Mouse (Mus musculus): Measurements from ENCODE around the gene Iars2. TPM values are rescaled to one million over a fixed set of nuclear protein-coding genes. Genes with fewer than 3 reads are reported as not detected.
A peak's percentile ranks its signal among the peaks of the same experiment; 100 is the strongest.
"Not testable (repeated sequence)": the region's sequence is repeated elsewhere in the genome, so short reads cannot be mapped to it uniquely, and the experiment has no call there.

Iars2 gene
- polyA plus RNA-seq, 1 experiment from 2014 or later = 34.1 TPM

DNA sequence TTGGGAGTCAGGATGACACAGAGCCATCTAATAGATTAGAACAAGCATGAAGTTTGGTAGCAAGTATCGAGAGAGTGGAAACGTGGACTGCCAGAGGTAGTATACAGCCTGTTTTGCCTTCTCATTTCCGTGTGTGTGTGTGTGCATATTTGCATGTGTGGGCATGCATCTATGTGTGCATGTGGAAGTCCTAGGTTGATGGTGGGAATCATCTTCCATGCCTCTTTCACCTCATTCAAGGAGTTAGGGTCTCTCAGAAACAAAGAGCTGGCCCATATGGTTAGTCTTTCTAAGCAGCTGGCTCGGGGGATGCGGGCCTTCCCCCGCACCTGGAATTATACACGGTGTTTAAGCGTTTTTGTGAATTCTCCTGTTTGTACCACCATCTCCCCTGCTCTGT lies 655 bp upstream of the Iars2 start:
- peak overlapping the region; percentile 85; the same call in 1 of the 2 replicates for H3K9ac ChIP-seq
- H3K27ac ChIP-seq = peak overlapping the region; percentile 91
- peak overlapping the region; percentile 86 for H3K4me3 ChIP-seq
- no peaks in the 10 kb centered on the region for H3K9me3 ChIP-seq (replicated peaks)
- H3K27me3 ChIP-seq (replicated peaks) = no peaks in the 10 kb centered on the region
- H3K36me3 ChIP-seq = peaks cover 24% of the 10 kb centered on the region
- H3K4me1 ChIP-seq = peaks cover 44% of the 10 kb centered on the region
- 88% methylated on average over 8 of the region's 8 CpGs for WGBS (ENCODE audit: insufficient replicate concordance)
- peak overlapping the region; percentile 81 for H3K4me2 ChIP-seq
- no peak for ATAC-seq

DNA sequence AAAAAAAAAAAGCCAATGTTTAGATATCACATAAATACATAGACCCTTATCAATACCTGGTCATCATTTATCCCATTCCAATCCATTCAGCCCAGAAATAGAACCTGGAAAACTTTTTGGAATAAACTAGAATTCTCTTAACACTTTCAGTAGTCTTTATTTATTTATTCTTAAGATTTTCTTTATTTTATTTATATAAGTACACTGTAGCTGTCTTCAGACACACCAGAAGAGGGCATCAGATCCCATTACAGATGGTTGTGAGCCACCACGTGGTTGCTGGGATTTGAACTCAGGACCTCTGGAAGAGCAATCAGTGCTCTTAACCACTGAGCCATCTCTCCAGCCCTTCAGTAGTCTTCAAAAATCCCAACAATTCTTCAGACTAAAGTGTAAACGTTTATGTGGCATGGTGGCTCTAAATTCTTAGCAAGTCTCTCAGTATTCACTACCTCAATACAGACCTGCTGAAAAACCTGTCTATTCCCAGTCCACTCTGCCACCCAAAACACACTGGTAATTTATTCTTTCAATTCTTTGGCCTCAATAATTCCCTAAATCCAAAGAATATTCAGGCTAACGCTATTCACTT lies 1.3 kb downstream of the Iars2 start:
- WGBS (ENCODE audit: insufficient replicate concordance) = 41% methylated on average over 3 of the region's 3 CpGs
- not testable (repeated sequence) for H3K9me3 ChIP-seq (replicated peaks); ATAC-seq; H3K27ac ChIP-seq; H3K27me3 ChIP-seq (replicated peaks)
- Histone ChIP-seq H3K4me2 (peak overlapping the region; percentile 81), H3K4me1 (peaks cover 32% of the 10 kb centered on the region), H3K4me3 (peak overlapping the region; percentile 86), H3K9ac (peak overlapping the region; percentile 85), H3K36me3 (peaks cover 44% of the 10 kb centered on the region)

DNA sequence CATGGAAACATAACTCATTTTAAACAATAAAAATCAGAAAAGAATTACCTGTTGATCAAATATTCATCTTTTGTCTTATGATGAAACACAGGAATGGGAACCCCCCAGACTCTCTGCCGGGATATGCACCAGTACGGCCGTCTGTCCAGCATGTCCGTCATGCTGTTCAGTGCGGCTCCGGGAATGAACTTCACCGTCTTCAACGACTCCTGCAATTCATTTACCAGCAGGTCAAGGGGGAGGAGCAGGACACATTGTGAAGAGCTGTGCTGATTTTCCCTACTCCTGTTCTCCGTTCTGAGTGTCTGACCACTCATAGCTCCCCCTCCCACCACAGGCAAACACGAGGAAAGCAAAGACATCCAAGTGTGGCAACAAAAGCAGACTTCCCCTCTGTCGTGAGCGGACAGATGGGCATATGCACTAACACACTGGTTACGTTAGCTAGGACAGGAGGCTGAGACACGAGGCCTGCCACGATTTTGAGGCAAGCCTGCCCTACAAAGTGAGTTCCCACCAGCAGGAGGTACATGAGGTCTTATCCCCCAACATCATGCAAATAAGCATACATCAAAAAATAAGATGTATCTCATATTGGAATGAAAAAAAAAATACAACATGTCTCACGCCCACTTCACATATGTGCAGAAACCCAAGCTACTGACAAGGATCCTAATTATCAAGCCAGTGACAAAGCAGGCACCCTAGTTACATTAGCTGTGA lies 13.2 kb downstream of the Iars2 start:
- H3K27ac ChIP-seq = no peak overlapping the region
- no peak overlapping the region for H3K4me2 ChIP-seq
- 86% methylated on average over 16 of the region's 16 CpGs for WGBS (ENCODE audit: insufficient replicate concordance)
- no peaks in the 10 kb centered on the region for H3K27me3 ChIP-seq (replicated peaks)
- ATAC-seq = no peak
- H3K9ac ChIP-seq = no peak overlapping the region
- H3K4me3 ChIP-seq = no peak overlapping the region
- peaks cover 89% of the 10 kb centered on the region for H3K36me3 ChIP-seq
- H3K9me3 ChIP-seq (replicated peaks) = no peaks in the 10 kb centered on the region
- no peaks in the 10 kb centered on the region for H3K4me1 ChIP-seq

DNA sequence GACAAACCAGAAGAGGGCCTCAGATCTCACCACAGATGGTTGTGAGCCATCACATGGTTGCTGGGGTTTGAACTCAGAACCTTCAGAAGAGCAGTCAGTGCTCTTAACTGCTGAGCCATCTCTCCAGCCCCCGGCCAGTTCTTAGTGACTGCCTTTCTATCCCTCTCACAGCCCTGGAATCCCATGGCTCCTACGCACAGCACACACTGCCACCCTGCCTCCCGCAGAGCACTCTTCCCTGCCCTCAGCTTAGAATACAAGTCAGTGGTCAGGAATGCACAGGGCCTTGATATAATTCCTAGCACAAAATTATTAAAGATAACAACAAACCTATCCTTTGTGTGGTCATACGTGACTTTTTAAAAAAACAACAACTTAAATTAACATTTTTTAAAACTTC lies 14.7 kb downstream of the Iars2 start:
- H3K4me1 ChIP-seq = no peaks in the 10 kb centered on the region
- H3K9me3 ChIP-seq (replicated peaks) = no peaks in the 10 kb centered on the region
- ATAC-seq = no peak
- no peak overlapping the region for H3K4me2 ChIP-seq
- H3K9ac ChIP-seq = no peak overlapping the region
- no peak overlapping the region for H3K4me3 ChIP-seq
- no peak overlapping the region for H3K27ac ChIP-seq
- H3K27me3 ChIP-seq (replicated peaks) = no peaks in the 10 kb centered on the region
- 80% methylated on average over 4 of the region's 4 CpGs for WGBS (ENCODE audit: insufficient replicate concordance)
- H3K36me3 ChIP-seq = peaks cover 81% of the 10 kb centered on the region

DNA sequence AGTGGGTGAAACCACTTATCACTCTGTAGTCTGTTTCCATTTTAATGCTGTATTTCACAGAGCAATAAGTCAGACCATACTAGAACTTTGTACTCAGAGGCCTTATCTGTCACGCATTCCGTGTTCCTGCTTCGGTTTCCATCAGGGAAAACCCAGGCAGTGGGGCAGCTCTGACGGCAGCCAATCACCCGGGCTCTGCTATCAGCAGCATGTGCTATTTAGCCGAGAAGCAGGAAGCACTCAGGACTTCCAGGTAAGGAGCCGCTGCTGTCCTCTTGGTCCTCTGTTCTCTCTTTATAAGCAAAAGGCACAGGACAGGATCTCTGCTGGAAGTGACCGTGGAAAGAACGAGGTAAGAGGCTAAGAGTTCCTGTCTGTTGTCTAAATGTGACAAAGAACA lies 17.2 kb downstream of the Iars2 start:
- Histone ChIP-seq H3K27me3 (replicated peaks) (no peaks in the 10 kb centered on the region), H3K27ac (peak overlapping the region; percentile 6; the same call in 1 of the 2 replicates), H3K4me2 (no peak overlapping the region), H3K4me1 (0 out of 2 replicates have a peak, but pooled peaks cover 4% of the 10 kb centered on the region), H3K9me3 (replicated peaks) (no peaks in the 10 kb centered on the region), H3K36me3 (peaks cover 79% of the 10 kb centered on the region), H3K9ac (no peak overlapping the region), H3K4me3 (no peak overlapping the region)
- ATAC-seq = no peak
- WGBS (ENCODE audit: insufficient replicate concordance) = 82% methylated on average over 9 of the region's 9 CpGs

DNA sequence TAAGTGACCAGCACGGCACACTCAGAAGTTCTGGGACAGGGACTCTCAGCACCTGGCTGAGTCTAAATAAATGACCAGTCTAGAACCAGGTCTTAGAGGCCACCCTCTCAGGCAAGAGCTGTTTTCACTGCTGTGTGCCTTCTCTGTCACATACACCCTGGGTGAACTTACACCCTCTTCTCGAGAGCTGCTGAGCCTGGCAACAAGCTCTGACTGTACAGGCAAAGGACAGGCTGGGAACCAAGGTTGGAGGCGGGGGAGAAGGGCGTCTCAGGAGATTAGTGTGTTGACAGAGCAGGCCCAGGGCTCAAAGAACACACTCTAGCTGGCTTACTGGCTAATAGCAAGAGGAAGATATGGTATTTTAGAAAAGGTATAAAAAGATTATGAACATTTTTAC lies 20.3 kb downstream of the Iars2 start:
- no peak overlapping the region for H3K9ac ChIP-seq
- no peak overlapping the region for H3K4me2 ChIP-seq
- peaks cover 58% of the 10 kb centered on the region for H3K36me3 ChIP-seq
- no peak overlapping the region for H3K27ac ChIP-seq
- 0 out of 2 replicates have a peak, but pooled peaks cover 4% of the 10 kb centered on the region for H3K4me1 ChIP-seq
- H3K27me3 ChIP-seq (replicated peaks) = no peaks in the 10 kb centered on the region
- 74% methylated on average over 4 of the region's 4 CpGs for WGBS (ENCODE audit: insufficient replicate concordance)
- no peak overlapping the region for H3K4me3 ChIP-seq
- no peaks in the 10 kb centered on the region for H3K9me3 ChIP-seq (replicated peaks)
- no peak for ATAC-seq

DNA sequence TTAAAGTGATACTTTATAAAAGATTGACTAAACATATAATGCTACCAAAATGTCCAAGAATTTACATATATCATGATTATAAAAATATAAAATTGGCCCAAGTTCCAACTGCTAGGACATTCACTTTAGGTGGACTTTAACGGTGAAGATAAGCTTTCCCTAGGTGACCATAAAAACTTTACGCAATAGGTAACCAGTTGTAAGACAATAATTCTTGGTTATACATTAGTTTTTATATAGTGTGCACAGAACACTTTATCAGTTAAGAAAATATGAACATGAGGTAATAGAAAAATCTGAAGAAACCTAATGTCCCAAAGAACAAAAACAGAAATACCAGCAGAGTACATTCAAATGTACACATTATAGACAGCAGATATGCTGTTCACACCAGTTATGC lies 20.9 kb downstream of the Iars2 start:
- H3K9me3 ChIP-seq (replicated peaks) = no peaks in the 10 kb centered on the region
- H3K4me1 ChIP-seq = 0 out of 2 replicates have a peak, but pooled peaks cover 4% of the 10 kb centered on the region
- 90% methylated on average over 2 of the region's 2 CpGs for WGBS (ENCODE audit: insufficient replicate concordance)
- H3K4me3 ChIP-seq = no peak overlapping the region
- no peak overlapping the region for H3K9ac ChIP-seq
- no peak for ATAC-seq
- no peak overlapping the region for H3K4me2 ChIP-seq
- H3K36me3 ChIP-seq = peaks cover 55% of the 10 kb centered on the region
- no peak overlapping the region for H3K27ac ChIP-seq
- no peaks in the 10 kb centered on the region for H3K27me3 ChIP-seq (replicated peaks)

DNA sequence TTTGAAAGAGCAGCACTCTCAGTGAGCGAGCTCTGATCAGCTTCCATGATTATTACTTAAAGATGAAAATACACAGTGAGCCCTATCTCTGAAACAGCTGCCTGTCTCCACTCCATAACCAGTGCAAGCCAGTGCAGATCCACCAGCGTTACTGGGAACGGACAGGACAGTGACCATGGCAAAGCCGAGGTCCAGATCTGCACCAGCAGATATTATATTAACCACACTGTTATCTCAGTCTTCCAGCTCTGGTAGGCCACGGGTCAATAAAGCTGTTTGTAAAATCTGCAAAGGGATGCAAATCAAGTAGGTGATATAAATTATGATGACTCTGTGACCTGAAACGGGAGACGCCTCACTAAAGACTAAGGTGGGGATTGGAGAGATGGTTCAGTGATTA lies 21.6 kb downstream of the Iars2 start:
- ATAC-seq = no peak
- Histone ChIP-seq H3K9me3 (replicated peaks) (no peaks in the 10 kb centered on the region), H3K36me3 (peaks cover 56% of the 10 kb centered on the region), H3K4me3 (no peak overlapping the region), H3K4me2 (no peak overlapping the region), H3K9ac (no peak overlapping the region), H3K4me1 (0 out of 2 replicates have a peak, but pooled peaks cover 4% of the 10 kb centered on the region), H3K27ac (no peak overlapping the region), H3K27me3 (replicated peaks) (no peaks in the 10 kb centered on the region)
- WGBS (ENCODE audit: insufficient replicate concordance) = 68% methylated on average over 7 of the region's 7 CpGs

DNA sequence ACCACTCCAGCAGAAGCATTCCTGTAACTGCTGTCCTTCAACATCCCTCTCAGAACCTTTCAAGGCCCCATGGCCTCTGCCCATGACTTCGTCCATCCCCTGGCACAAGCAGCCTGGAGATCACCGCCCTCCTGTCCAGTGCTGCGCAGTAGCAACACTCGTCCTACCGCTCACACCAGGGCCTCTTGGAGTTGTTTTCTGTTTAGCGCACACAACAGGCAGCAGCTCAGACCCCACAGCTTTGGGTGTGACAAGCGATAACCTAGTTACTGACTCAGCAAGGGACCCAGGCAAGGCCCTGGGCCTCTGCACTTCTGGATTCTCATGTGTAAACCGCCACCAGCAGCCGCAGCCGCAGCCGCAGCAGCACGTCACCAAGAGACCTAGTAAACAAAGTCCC lies 22.4 kb downstream of the Iars2 start:
- WGBS (ENCODE audit: insufficient replicate concordance) = 95% methylated on average over 12 of the region's 12 CpGs
- Histone ChIP-seq H3K9me3 (replicated peaks) (no peaks in the 10 kb centered on the region), H3K27me3 (replicated peaks) (no peaks in the 10 kb centered on the region), H3K27ac (no peak overlapping the region), H3K4me3 (no peak overlapping the region), H3K4me1 (0 out of 2 replicates have a peak, but pooled peaks cover 4% of the 10 kb centered on the region), H3K36me3 (peaks cover 55% of the 10 kb centered on the region), H3K4me2 (no peak overlapping the region), H3K9ac (no peak overlapping the region)
- ATAC-seq = no peak

DNA sequence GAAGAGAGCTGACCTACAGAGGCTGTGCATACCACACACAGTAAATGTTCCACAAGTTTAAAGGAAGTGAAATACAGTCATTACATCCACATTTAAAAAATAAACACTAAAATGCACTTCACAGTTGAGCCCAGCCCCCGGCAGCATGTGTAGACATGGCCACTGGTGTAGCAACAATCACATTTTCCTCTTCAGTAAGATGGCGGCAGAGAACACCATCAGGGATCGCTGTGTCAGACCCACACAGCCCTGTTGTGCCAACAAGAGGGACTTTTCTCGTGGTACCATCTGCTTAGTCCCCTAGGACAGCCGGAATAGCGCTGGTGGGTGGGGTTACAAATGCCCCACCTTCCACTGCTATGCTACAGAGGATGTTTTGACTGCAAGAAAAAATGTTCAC lies 26.4 kb downstream of the Iars2 start:
- H3K4me2 ChIP-seq = no peak overlapping the region
- no peak overlapping the region for H3K4me3 ChIP-seq
- no peaks in the 10 kb centered on the region for H3K9me3 ChIP-seq (replicated peaks)
- ATAC-seq = no peak
- no peak overlapping the region for H3K27ac ChIP-seq
- no peak overlapping the region for H3K9ac ChIP-seq
- H3K4me1 ChIP-seq = no peaks in the 10 kb centered on the region
- 91% methylated on average over 6 of the region's 6 CpGs for WGBS (ENCODE audit: insufficient replicate concordance)
- no peaks in the 10 kb centered on the region for H3K27me3 ChIP-seq (replicated peaks)
- peaks cover 58% of the 10 kb centered on the region for H3K36me3 ChIP-seq

DNA sequence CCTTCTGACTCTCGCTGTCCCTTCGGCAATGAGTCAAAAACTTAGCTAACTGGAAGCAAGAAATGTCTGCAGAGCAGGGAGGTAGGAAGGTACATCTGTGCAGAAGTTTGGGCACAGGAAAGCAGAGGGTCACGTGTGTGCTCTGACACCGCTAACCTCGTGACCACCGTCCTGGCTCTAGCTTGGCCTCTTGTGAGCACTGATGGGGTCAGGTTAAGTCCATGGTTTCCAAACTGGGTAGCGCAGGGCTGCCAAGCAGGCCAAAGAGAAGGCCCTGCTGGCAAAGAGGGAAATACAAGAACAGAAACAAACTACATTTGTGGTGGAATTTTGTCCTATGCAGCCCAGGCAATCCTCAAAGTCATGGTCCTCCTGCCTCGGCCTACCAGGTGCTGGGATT lies 30.7 kb downstream of the Iars2 start:
- Histone ChIP-seq H3K27ac (no peak overlapping the region), H3K9ac (no peak overlapping the region), H3K4me2 (no peak overlapping the region), H3K9me3 (replicated peaks) (no peaks in the 10 kb centered on the region), H3K27me3 (replicated peaks) (no peaks in the 10 kb centered on the region), H3K4me3 (no peak overlapping the region), H3K4me1 (no peaks in the 10 kb centered on the region), H3K36me3 (peaks cover 80% of the 10 kb centered on the region)
- no peak for ATAC-seq
- WGBS (ENCODE audit: insufficient replicate concordance) = 84% methylated on average over 8 of the region's 8 CpGs

DNA sequence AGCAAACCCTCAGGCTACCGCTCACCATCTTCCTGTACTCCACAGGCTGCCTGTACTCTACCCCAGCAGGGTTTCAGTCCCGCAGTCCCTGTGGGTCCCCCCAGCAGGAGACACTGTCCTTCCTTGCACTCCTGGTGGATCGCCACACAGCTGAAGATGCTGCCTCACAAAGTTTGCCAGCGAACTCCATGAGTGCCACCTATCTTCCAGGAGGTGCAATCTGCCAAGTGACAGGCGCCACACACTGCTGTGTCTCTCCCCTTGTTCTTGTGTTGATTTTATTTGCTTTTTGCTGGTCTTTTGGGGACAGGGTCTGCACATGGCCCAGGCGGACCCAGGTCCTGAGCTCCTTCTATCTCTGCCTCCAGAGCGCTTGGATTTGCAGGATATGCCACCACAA lies 32.3 kb downstream of the Iars2 start:
- Histone ChIP-seq H3K9me3 (replicated peaks) (no peaks in the 10 kb centered on the region), H3K4me3 (no peak overlapping the region), H3K36me3 (peaks cover 82% of the 10 kb centered on the region), H3K4me2 (no peak overlapping the region), H3K9ac (no peak overlapping the region), H3K27me3 (replicated peaks) (no peaks in the 10 kb centered on the region), H3K27ac (no peak overlapping the region), H3K4me1 (no peaks in the 10 kb centered on the region)
- no peak for ATAC-seq
- WGBS (ENCODE audit: insufficient replicate concordance) = 86% methylated on average over 7 of the region's 7 CpGs
